Mouse (Mus musculus): ENCODE results near the gene Wfdc6a.
"Not testable (repeated sequence)": the region's sequence is repeated elsewhere in the genome, so short reads cannot be mapped to it uniquely, and the experiment has no call there.

The Wfdc6a gene

DNA sequence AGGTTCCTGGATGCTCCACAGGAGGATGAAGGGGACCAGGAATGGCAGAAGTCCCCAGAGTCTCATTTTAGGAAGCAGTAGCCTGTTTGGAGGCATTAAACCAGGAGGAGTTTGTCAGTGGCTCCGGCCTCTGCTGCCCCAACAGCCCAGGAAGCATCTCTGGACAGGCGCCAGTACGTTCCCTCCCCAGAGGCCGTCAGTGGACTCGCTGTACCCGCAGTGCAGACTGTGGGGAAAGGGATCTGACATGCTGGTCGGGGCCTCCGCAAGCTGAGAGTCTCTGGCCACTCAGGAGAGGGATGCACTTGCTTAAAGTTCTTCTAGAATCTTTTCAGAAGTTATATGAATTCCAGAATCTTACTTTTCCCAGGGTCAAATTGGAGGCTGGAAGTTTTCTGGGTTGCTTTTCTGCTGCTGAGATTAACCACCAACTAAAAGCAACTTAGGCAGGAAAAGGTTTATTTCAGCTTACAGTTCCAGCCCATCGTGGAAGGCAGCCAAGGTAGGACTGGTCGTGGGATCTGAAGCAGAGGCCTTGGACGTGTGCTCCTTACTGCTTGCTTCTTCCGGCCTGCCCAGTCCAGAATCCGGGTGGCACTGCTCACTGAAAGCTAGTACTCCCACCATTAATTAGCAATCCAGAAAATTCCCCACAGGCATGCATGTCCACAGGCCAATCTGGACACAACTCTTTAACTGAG, at the start of gene Wfdc6a:
Gene Wfdc6a (minus strand): TSS at position 423 of the 701 bp plus-strand sequence.
- CTCF ChIA-PET, result not testable (repeated sequence)

DNA sequence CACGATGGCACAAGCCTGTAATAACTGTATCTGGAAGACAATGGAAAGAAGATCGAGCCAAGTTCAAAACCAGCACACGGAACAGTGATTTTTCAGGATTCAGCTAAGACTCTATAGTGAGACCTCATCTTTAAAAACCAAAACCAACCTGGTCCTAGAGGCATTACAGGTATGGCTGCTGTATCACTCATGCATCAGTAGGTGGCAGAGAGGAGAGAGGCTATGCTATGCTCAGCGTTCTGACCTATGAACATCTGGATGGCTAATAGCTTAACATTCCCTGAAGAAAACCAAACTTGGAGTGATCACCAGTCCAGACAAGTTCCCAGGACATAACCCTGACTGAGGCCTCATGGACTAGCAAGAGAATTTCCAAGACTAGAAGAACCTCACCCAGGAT, 36.5 kb upstream of the Wfdc6a start:
- CTCF ChIA-PET, result no interaction called here

DNA sequence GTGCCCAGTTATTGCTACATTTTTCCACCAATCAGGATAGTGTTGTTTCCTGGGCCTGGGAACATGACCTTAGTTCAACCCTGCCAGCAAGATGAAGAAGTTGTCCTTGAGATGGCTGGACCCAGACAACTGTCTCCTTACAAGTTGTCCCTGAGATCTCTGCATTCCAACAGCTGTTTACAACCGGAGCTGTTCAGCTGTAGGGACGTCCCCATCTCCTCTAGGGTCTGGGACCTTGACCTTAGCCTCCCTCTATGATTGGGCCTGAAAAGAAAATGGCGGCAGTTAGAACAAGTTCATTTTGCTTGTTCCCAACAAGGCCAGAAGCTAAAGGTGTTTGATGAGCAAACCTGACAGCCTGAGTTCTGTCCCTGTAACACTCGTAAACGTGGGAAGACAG, 33.8 kb upstream of the Wfdc6a start:
- CTCF ChIA-PET, result no interaction called here

DNA sequence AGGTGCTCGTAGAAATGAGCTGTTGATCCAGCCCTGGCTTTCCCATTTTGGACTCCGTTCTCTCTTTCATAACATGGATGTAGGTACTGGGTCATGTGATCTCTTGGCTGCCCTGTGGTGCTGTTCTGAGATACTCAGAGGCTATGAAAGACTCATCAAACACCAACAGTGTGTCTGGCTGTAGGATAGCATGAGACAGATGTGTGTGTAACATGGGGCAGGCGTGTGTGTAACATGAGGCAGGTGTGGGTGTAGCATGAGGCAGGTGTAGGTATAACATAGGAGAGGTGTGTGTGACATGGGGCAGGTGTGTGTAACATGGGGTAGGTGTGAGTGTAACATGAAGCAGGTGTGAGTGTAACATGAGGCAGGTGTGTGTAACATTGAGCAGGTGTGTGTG, 30.1 kb upstream of the Wfdc6a start:
- CTCF ChIA-PET, result no interaction called here

DNA sequence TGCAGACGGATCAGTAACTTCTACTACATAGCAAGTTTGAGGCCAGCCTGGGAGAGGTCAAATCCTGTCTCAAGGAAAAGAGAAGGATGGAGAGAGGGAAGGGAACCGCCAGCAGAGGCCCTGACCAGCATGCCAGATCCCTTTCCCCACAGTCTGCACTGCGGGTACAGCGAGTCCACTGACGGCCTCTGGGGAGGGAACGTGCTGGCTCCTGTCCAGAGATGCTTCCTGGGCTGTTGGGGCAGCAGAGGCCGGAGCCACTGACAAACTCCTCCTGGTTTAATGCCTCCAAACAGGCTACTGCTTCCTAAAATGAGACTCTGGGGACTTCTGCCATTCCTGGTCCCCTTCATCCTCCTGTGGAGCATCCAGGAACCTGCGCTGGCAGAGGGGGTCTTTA, 28.2 kb upstream of the Wfdc6a start, which contains the start of the genes Wfdc6b and Wfdc8:
Gene Wfdc6b (plus strand): TSS at position 52 of the 400 bp plus-strand sequence.
Gene Wfdc8 (minus strand): TSS at position 156 of the 400 bp plus-strand sequence.
- CTCF ChIA-PET, result not testable (repeated sequence)

DNA sequence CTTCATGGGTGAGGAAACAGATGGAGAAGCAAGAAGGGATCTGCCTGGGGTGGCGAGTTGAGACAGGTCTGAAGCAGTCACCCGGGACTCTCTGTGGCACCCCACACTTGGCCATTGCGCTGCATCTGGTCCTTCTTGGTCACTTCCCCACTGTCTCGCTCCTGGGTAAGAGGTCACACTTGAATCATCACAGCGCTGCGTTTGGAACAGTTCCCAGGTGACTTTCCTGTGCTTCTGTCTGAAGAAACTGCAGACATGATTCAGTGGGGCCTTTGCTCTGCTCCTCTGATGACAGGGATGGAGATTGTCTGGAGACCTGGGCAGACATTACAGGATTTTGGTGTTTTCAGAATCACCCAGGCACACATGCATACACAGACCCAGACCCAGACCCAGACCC, 23.5 kb upstream of the Wfdc6a start:
- CTCF ChIA-PET, result no interaction called here

DNA sequence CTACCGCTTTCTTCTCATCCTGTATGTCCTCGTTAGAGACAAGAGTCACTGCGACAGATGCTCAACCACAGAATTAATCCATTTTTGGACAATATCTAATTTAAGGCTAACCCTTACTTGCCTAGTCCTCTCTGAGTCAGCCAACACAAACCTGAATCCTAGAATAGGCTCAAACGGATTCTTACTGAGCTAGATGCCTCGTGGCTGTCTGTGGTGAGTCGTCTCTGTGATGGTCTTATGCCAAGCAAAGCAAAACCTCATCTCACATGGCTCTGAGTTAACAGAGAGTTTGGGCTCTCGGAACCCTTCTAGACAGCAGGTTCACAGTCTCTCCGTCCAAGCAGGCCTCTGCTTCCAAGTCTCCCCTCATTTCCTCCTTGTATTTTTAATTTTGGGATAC, 19.2 kb upstream of the Wfdc6a start:
- CTCF ChIA-PET, result no interaction called here

DNA sequence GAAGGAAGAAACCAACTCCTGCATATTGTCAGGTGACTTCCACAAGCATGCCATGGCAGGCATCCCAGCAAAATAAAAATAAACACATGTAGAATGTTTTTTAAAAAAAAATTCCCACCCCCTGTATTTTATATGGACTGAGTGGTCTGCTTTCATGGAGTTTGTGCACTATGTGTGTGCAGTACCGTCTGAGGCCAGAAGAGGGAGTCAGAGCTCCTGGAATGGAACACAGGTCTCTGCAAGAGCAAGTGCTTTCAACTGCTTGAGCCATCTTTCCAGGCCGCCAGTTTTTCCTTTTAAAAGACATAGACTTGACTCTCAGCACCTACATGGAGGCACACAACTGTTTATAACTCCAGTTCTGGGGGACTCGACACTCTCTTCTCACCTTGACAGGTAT, 18.2 kb upstream of the Wfdc6a start:
- CTCF ChIA-PET, result no interaction called here

DNA sequence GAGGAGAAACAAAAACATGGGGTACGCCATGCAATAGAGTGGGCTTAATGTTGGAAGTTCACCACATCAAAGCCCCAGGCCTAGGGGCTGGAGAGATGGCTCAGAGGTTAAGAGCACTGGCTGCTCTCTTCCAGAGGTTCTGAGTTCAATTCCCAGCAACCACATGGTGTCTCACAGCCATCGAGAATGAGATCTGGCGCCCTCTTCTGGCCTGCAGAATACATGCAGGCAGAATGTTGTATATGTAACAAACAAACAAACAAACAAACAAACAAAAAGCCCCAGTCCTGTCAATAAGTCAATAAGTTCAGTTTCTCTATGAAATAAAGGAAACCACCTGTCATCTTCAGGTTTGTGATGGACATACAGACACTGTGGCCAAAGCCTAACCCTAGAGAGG, 14.9 kb upstream of the Wfdc6a start:
- CTCF ChIA-PET, result no interaction called here

DNA sequence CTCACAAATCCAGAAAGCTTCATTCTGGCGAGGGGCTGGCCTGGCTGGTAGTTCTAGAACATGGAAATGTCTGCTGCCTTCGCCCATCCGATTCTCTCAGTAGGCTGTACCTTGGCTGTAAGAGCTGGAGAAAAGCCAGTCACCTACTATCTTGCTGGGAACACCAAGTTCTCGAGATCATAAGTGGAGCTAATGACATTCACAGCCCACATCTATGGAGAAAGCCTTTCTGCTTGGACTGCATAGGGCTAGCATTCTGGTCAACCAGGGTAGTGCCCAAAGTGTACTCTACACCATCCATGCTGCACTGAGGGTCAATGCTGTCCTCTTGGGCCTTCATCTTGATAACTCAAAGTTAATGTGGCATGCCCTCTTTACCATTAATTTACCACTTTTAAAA, 8.2 kb upstream of the Wfdc6a start, which contains the start of gene Eppin:
Gene Eppin (minus strand): TSS at position 101 of the 400 bp plus-strand sequence.
- CTCF ChIA-PET, result no interaction called here

DNA sequence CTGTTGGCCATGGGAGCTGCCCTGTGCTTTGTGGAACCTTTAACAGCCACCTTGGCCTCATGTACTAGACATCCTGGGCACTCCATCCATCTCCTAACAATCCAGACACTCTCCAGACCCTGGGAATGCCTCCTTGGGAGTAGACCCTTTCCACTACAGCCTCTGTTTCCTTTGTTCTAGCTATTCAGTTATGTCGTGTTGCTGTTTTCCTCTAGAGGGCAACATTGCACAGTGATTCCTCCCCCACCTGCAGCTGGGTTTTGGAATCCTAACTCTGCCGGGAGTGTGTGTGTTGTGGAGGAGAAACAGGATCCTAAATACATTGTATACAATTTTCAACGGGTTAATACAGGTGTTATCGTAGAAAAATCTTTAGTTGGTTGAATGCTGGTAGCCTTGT, 6.8 kb upstream of the Wfdc6a start:
- CTCF ChIA-PET, result interaction anchor here (0.6 kb wide), 1 partner anchor 91 kb away, joined by 4 read pairs; no protein-coding TSS in a partner anchor

DNA sequence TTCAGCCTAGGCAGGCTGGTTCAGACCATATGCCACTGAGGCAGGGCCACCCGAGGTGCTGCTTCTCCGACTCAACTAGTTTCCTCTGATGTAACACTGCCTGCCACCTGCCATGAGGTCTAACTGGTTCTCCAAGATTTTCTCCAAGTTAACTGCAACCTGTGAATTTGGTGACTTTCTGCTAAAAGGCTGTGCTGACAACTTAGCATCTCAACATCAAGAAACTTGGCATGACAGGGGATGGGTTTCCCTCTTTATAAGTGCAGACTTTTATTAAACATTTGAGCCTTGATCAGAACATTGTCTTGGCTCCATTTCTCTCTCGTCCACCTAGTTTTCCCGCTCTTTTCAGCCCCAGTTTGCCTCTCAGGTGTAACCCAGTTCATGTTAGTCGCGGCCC, 11.9 kb downstream of the Wfdc6a start, which contains the start of gene Spint3:
Gene Spint3 (minus strand): TSS at position 101 of the 400 bp plus-strand sequence.
- CTCF ChIA-PET, result not testable (repeated sequence)

DNA sequence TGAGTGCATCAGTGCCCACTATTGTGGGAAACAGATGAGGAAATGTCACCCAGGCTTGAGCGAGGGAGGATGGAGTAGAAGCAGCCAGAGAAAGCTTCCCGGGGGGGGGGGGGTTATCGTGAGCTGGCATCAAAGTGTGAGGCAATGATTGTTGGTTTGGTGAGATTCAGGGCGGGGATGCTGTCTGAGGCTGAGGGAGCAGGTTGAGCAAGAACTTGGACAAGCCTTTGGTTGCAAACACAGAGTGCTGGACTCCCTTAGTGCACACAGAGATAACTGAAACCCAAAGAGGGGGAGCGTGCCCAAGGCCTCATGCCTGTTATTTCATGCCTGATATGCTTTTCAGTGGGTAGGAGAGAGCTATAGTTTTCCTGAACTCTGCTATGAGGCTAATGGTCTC, 17.8 kb downstream of the Wfdc6a start:
- CTCF ChIA-PET, result no interaction called here

DNA sequence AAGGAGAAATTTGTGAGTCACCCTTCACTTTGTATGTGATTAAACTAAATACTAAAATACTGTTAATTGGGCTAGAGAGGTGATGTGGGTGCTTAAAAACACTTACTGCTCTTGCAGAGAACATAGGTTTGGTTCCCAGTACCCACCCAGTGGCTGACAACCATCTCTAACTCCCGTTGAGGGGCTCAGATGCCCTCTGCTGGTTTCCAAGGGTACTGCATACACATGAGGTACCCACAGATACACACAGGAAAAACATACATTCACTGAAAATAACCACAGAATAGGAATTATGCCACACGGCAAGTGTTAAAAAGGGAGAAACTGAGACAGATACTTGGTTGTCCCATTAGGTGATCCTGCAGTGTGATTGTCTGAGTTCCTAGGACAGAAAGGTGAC, 18.2 kb downstream of the Wfdc6a start:
- CTCF ChIA-PET, result no interaction called here

DNA sequence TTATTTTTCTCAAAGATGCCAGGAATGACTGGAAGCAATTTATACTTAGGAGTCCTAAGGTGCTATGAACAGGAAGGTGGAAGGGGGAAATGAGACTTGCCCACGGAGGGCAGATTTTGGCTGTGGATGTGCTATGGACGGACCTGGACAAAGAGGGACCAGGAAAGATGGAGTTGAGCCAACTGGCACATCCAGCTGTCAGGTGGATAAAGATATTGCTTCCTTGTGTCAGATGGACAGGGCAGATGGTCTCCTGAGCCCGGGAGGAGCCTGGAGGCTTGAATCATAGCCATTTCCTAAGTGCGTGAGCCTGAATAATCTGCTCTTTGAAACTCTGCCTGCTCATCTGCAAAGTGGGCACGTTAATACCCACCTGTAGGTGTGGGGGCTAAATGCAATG, 20.9 kb downstream of the Wfdc6a start:
- CTCF ChIA-PET, result no interaction called here

DNA sequence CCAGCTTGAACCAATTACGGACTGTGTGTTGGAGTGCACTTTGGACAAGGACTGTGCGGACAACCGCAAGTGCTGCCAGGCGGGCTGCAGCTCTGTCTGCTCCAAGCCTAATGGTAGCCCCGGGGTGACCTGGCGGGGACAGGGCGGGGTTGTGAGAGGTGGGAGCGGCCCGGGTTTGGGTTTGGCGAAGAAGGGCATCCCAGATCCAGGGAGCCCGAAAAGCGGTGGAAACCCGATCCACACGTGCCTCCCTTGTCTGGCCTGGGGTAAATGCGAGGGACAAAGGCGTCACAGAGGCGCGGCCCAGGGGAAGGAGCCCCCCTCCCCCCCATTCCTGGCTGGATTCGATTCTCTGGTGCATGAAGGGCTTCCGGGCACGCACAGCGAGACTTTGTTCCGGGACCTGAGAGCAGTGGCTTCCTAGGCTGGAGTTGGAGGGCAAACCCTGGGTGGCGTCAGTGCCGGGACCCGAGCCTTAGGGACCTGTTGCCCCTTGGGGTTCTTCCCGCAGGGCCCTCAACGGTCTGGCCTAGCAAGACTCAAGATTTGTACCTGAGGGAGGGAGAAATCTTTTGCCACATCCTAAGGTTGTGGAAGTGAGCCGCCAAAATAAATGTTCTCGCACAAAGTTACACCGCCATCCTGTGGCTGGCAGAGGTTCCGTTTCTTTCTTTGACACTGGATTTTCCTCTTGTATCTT, 21.8 kb downstream of the Wfdc6a start:
- CTCF ChIA-PET, result no interaction called here

DNA sequence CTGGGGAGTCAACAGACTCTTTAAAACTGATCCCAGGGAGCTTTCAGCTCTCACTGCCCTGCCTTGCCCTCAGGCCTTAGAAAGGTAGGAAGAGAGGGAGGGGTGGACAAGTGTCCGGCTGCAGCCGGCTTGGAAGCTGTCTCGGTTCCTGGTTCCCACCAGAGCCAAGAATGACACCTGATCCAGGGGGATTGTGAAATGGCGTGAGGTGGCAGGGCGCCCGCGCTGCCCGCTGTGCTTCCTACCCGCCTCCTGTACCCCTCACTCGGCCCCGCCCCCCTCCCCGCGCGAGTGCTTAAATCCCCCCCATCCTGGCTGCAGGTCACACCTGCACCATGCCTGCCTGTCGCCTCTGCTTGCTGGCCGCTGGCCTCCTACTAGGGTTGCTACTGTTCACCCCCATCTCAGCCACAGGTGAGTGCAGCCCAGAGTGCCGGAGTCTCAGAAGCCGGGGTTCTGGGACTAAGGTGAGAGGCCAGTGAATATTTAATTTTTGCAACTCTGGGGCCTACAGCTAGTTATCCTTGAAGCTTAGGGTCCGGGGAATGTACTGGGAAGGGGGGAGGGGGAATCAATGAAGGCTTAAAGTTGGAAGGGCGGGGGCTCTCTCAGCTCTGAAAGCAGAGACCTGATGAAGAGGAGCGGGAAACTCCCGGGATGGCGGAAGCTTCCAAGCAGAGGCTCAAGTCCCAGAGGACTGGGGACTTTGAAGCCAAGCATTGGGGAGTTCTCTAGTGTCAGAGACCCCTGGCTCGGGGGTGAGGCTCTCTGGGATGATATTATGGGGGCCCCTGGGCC, 22.7 kb downstream of the Wfdc6a start, which contains the start of gene Wfdc2:
Gene Wfdc2 (plus strand): TSS at position 23 of the 798 bp plus-strand sequence.
- CTCF ChIA-PET, result no interaction called here

DNA sequence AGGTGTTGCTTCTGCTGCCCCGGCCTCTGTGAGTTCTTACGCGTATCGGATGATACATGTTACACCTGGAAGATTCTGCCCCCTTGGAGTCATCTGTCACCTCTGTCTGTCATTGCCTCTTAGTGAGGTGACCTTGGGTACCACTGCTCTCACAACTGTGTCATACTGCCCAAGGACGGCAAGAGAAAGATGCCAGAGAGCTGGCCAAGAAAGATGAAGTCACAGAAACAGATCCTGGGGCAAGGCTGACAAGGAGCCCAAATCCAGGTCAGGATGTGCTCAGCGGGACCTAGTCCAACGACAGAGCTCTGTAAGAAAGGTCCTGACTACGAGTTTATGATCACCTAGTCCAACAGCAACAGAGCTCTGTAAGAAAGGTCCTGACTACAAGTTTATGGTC, 25.1 kb downstream of the Wfdc6a start:
- CTCF ChIA-PET, result no interaction called here

DNA sequence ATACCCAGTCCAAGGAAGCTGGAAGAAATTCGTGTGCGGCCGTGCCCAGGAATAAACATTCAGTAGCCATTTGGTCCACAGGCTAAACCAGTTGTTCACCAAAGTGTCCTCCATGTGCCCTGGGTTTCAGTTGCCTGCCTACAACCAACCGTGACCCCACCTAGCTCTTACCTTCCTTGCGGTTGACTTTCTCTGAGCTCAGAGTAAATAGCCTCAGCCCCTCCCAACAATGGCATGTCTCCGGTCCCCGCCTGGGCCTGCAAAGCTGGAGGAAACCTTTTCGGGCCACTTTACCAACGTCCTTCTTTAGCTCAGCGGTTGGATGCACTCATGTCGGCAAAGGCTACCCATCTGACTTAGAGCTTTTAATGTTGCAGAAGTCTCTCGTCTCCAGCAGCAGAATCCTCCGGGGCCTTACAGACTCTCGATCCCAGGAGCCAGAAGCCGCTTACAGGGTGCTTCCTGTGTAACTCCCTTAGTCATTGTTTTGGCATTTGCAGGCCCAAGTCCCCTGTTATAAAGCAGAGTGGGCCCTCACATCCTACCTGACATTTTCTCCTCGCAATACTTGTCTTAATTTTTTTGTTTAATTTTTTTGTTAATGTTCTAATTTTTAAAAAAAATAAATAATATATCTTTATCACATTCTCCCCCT, 26.1 kb downstream of the Wfdc6a start:
- CTCF ChIA-PET, result no interaction called here

DNA sequence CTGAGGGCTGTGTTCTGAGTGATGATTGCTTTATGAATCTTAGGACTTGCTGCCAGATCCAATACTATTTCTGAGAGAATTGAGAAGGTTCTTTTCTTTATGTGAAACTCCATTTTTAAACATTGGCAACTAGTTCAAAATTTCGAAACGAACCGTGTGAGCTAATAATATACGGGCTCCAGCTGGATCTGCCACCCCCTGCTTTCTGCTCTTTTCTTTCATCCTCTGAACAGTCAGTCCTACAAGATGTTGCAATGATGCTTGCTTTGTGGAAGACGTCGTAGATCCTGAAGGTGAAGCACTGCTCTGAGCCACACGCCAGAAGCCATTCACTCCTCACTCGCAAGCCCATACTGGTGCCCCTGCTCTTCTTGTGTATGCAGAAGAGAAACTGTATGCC, 26.8 kb downstream of the Wfdc6a start:
- CTCF ChIA-PET, result no interaction called here

DNA sequence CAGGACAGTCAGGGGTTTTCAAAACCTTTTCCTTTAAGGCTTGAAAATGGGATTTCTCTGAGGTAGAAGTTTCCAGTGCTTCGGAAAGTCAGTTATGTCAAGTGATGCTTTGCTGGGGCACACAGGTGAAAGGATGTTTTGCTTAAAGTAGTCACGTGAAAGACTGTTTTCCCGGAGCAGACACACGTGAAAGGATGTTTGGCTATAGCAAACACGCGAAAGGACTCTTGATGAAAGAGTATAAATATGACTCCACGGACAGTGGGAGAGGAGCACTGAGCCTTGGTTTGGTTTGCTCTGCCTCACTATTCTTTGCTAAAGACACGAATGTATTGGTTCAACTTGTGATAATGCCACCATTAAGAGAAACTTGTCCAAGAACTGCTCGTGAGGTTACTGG, 33.7 kb downstream of the Wfdc6a start:
- CTCF ChIA-PET, result no interaction called here

DNA sequence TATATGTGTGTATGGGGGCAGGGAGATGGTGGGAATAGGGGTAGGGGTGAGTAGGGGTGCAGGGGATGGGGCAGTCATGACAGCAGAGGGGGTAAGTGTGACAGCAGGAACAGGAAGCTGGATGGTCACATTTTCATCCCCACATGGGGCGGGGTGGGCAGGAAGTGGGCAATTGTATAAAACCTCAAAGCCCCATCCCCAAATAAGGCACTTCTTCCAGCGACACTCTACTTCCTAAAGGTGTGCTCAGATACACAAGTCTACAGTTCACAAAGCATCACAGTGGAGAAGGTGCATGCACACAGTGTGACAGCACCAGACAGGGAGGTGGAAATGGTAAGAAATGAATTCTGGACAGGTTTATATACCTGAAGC, 34.4 kb downstream of the Wfdc6a start:
- CTCF ChIA-PET, result no interaction called here

All from spleen, embryonic (tissue).